ENCODE assay signal across 9 mouse cellular contexts in genomic region chr9:99631781-99632180, GRCm38 (mm10). TPM values are rescaled to one million over a fixed set of nuclear protein-coding genes. Genes with fewer than 3 reads are reported as not detected.
DNase-seq lines count a peak whose midpoint lies in the region; ATAC-seq and TF ChIP-seq lines count a peak whose summit lies in the region.
"Had no signal": no experiment of that assay in that cellular context is flagged by ENCODE, and none has a peak within 500 bp of the region (broad histone marks: within the 10 kb centered on the region; RNA-seq: fewer than 3 reads in every experiment).

No protein-coding gene starts in this region.

- H3K27me3 ChIP-seq in forebrain, postnatal 0 days (ENCODE audit: insufficient read depth, low read length): no peaks in the 10 kb centered on the region

- no peak for TF ChIP-seq CTCF in gastrocnemius, adult 2 months (IDR thresholded peaks at IDR 0.05)
- TF ChIP-seq CTCF in forebrain, postnatal 0 days (IDR thresholded peaks at IDR 0.05; ENCODE audit: low read depth): no peak

- intact Hi-C loops in gastrocnemius, adult 2 months (cut with DNase I): no loop called here

- H3K4me3 ChIP-seq in gastrocnemius, adult 2 months: peak overlapping the region; percentile 29; the same call in 1 of the 2 replicates
- no peak overlapping the region for H3K4me3 ChIP-seq in forebrain, postnatal 0 days (ENCODE audit: low read depth, low read length)

- H3K9ac ChIP-seq in forebrain, postnatal 0 days: no peak overlapping the region

- H3K9me3 ChIP-seq in forebrain, postnatal 0 days (ENCODE audit: low read length): no peaks in the 10 kb centered on the region

- ATAC-seq in forebrain, postnatal 0 days: no peak

- H3K36me3 ChIP-seq in forebrain, postnatal 0 days (ENCODE audit: insufficient read depth): peaks cover 4% of the 10 kb centered on the region; the same call in 1 of the 2 replicates

- no peaks in the 10 kb centered on the region for H3K4me1 ChIP-seq in forebrain, postnatal 0 days (ENCODE audit: insufficient read depth)

- DNase-seq in gastrocnemius, adult 2 months: no peak
- DNase-seq in gastrocnemius, adult 8-10 months (ENCODE audit: low spot score in 2 of 2): no peak
- peak; percentile 61 for DNase-seq in Muller cell, postnatal 12 days (ENCODE audit: inconsistent ontology term)
- peak; percentile 30 for DNase-seq in forebrain, postnatal 0 days
- DNase-seq in layer of hippocampus, postnatal 14 days (ENCODE audit: low spot score in 2 of 2): peak; percentile 14 to 49
- DNase-seq in testis, postnatal 14 days (ENCODE audit: low spot score): no peak
- DNase-seq in ovary, postnatal 14 days (ENCODE audit: low spot score): no peak
- DNase-seq in ovary, postnatal 10 days (ENCODE audit: low spot score): no peak

- H3K27ac ChIP-seq in gastrocnemius, adult 2 months: no peak overlapping the region
- H3K27ac ChIP-seq in forebrain, postnatal 0 days (ENCODE audit: low read depth, low read length): peak overlapping the region; percentile 29; the same call in 1 of the 2 replicates

- WGBS in forebrain, postnatal 0 days: 12% methylated on average over 2 of the region's 2 CpGs

- peak overlapping the region; percentile 26; the same call in 1 of the 2 replicates for H3K4me2 ChIP-seq in forebrain, postnatal 0 days (ENCODE audit: low read depth)

RNA-seq across cellular contexts. Expression of gene Dzip1l, which starts 2.5 kb away (rescaled TPM):
- 1 to 10 TPM; 1.5 to 2.4 TPM for total RNA-seq in gastrocnemius, adult 2 months (2021)
- total RNA-seq in gastrocnemius, adult 8-10 months (2022): 1 to 10 TPM; 1.1 to 2.1 (median 1.4) TPM
- total RNA-seq in forebrain, postnatal 0 days (2014; rRNA removed): 19.9 and 21.7 TPM in 2 replicates
- polyA plus RNA-seq in forebrain, postnatal 0 days (2015; fragmentation: Nextera tagmentation; extraction: Ambion mirVana): 5.8 and 8.9 TPM in 2 replicates
- total RNA-seq in layer of hippocampus, postnatal 14 days (2021): 10 to 100 TPM; 24.7 to 29.2 TPM

RNA-seq across cellular contexts. Expression of gene A4gnt, which starts 19.5 kb away (rescaled TPM):
- not detected for total RNA-seq in gastrocnemius, adult 2 months (2021)
- not detected for total RNA-seq in gastrocnemius, adult 8-10 months (2022)
- total RNA-seq in forebrain, postnatal 0 days (2014; rRNA removed): 0.57 TPM in 1 of 2 replicates, not detected in the other
- polyA plus RNA-seq in forebrain, postnatal 0 days (2015; fragmentation: Nextera tagmentation; extraction: Ambion mirVana): not detected in 2 replicates
- not detected for total RNA-seq in layer of hippocampus, postnatal 14 days (2021)
- total RNA-seq: layer of hippocampus, postnatal 25 days had no signal

RNA-seq across cellular contexts. Expression of gene Dbr1, which starts 56.2 kb away (rescaled TPM):
- total RNA-seq in gastrocnemius, adult 2 months (2021): 1 to 10 TPM; 4.2 to 5.2 TPM
- total RNA-seq in gastrocnemius, adult 8-10 months (2022): 1 to 10 TPM; 4.0 to 6.5 (median 5.5) TPM
- 22.2 and 31.0 TPM in 2 replicates for total RNA-seq in forebrain, postnatal 0 days (2014; rRNA removed)
- polyA plus RNA-seq in forebrain, postnatal 0 days (2015; fragmentation: Nextera tagmentation; extraction: Ambion mirVana): 26.0 and 31.7 TPM in 2 replicates
- 10 to 100 TPM; 10.4 to 13.5 TPM for total RNA-seq in layer of hippocampus, postnatal 14 days (2021)

Comparison
In these comparisons a context has a peak if more than half of its experiments do, and no peak if none do; other contexts are left out.
1. DNase-seq: peak in Muller cell, postnatal 12 days (single experiment), forebrain, postnatal 0 days (single experiment) and layer of hippocampus, postnatal 14 days (2 of 2); none in gastrocnemius, adult 2 months (single experiment), gastrocnemius, adult 8-10 months (0 of 2), testis, postnatal 14 days (single experiment), ovary, postnatal 14 days (single experiment) and ovary, postnatal 10 days (single experiment).